Mouse (Mus musculus): ENCODE measurements around the gene Zfp422.

- TF ChIP-seq CTCF (IDR thresholded peaks at IDR 0.05; ENCODE audit: borderline replicate concordance, insufficient read depth, low read depth, low read length) (no peak), POLR2A (IDR thresholded peaks at IDR 0.05; ENCODE audit: borderline replicate concordance, insufficient read depth, low read length) (no peak)
Observed at GRCm38 (mm10) chr6:116666892-116667291, 38.1 kb upstream of the Zfp422 start.
